Mouse (Mus musculus) liver, embryonic 12.5 days (tissue): Measurements from ENCODE around the gene Gm3164. TPM values are rescaled to one million over a fixed set of nuclear protein-coding genes. Genes with fewer than 3 reads are reported as not detected.
"Not testable (repeated sequence)": the region's sequence is repeated elsewhere in the genome, so short reads cannot be mapped to it uniquely, and the experiment has no call there.

Experiments
- ATAC-seq: fragments of 200-750 bp; cut with Nextera tagmentation; 2 replicates; pipeline ENCODE4 v1.8.0; 2017; ENCODE audit warnings: moderate number of reproducible peaks, mild to moderate bottlenecking, moderate library complexity
- H3K27ac ChIP-seq: fragments of 300-500 bp; sonication (generic); 2 replicates; pipeline ENCODE4 v1.5.1; 2016; ENCODE audit warnings: mild to moderate bottlenecking
- H3K27me3 ChIP-seq: fragments of 300-500 bp; sonication (generic); replicated peaks from 2 replicates; pipeline ENCODE4 v1.6.1; 2016; ENCODE audit warnings: mild to moderate bottlenecking, moderate library complexity
- H3K36me3 ChIP-seq: fragments of 300-500 bp; sonication (generic); 2 replicates; pipeline ENCODE4 v1.6.1; 2016; ENCODE audit warnings: mild to moderate bottlenecking, moderate library complexity
- H3K4me1 ChIP-seq: fragments of 300-500 bp; sonication (generic); 2 replicates; pipeline ENCODE4 v1.6.1; 2016
- H3K4me2 ChIP-seq: fragments of 300-500 bp; sonication (generic); 2 replicates; pipeline ENCODE4 v1.6.1; 2016; ENCODE audit warnings: mild to moderate bottlenecking, moderate library complexity
- H3K4me3 ChIP-seq: fragments of 300-500 bp; sonication (generic); 2 replicates; pipeline ENCODE4 v1.5.1; 2016; ENCODE audit warnings: mild to moderate bottlenecking, moderate library complexity
- H3K9ac ChIP-seq: fragments of 300-500 bp; sonication (generic); 2 replicates; pipeline ENCODE4 v1.6.1; 2016; ENCODE audit warnings: mild to moderate bottlenecking, moderate library complexity
- H3K9me3 ChIP-seq: fragments of 300-500 bp; sonication (generic); replicated peaks from 2 replicates; pipeline ENCODE4 v1.6.1; 2016; ENCODE audit warnings: mild to moderate bottlenecking, moderate library complexity
- WGBS: fragments of 180-500 bp; shearing (Covaris S2); methylation state at CpG from one replicate; pipeline ENCODE4 v1.1.7; 2016; ENCODE audit not compliant: insufficient replicate concordance; 5-methylcytosine and 5-hydroxymethylcytosine counted together
- polyA plus RNA-seq: library from polyadenylated mRNA; unstranded; fragments of >200 nt; fragmentation: Nextera tagmentation; extraction: Ambion mirVana; gene quantifications from 2 replicates; pipeline ENCODE4 v1.2.1, GENCODE M21; 2016

Gm3164 gene
- polyA plus RNA-seq: not detected in 2 replicates

- H3K4me2 ChIP-seq: peak within 1 kb of the TSS; percentile 44
- not testable (repeated sequence) for H3K27ac ChIP-seq, H3K4me1 ChIP-seq, H3K4me3 ChIP-seq, H3K9ac ChIP-seq, H3K9me3 ChIP-seq, H3K36me3 ChIP-seq, ATAC-seq, H3K27me3 ChIP-seq
- WGBS: 3% methylated on average over 27 of the region's 59 CpGs
Measured at GRCm38 (mm10) chr14:4414965-4415835, at the start of gene Gm3164. Gm3164 (plus strand) TSS chr14:4415448.

- not testable (repeated sequence) for H3K9me3 ChIP-seq, H3K27me3 ChIP-seq, H3K27ac ChIP-seq, ATAC-seq, H3K4me2 ChIP-seq, H3K4me1 ChIP-seq, H3K9ac ChIP-seq, H3K4me3 ChIP-seq, H3K36me3 ChIP-seq
- 69% methylated on average over 3 of the region's 3 CpGs for WGBS
Measured at GRCm38 (mm10) chr14:4368991-4369390, 46.3 kb upstream of the Gm3164 start.

- not testable (repeated sequence) for ATAC-seq, H3K4me3 ChIP-seq, H3K9ac ChIP-seq, H3K36me3 ChIP-seq, H3K9me3 ChIP-seq, H3K27ac ChIP-seq, H3K27me3 ChIP-seq, H3K4me1 ChIP-seq, H3K4me2 ChIP-seq
- 63% methylated on average over 3 of the region's 3 CpGs for WGBS
Measured at GRCm38 (mm10) chr14:4369691-4370090, 45.6 kb upstream of the Gm3164 start.

- not testable (repeated sequence) for H3K4me2 ChIP-seq, H3K4me1 ChIP-seq, H3K9me3 ChIP-seq, H3K36me3 ChIP-seq, H3K27ac ChIP-seq, H3K4me3 ChIP-seq, ATAC-seq, H3K9ac ChIP-seq, H3K27me3 ChIP-seq
Measured at GRCm38 (mm10) chr14:4377871-4378270, 37.4 kb upstream of the Gm3164 start.

- not testable (repeated sequence) for H3K4me3 ChIP-seq, H3K4me2 ChIP-seq, H3K27ac ChIP-seq, H3K27me3 ChIP-seq, H3K36me3 ChIP-seq, H3K4me1 ChIP-seq, ATAC-seq, H3K9me3 ChIP-seq, H3K9ac ChIP-seq
Measured at GRCm38 (mm10) chr14:4385606-4386005, 29.6 kb upstream of the Gm3164 start.

GRCm38 (mm10) chr14:4392841-4393530 is 22.3 kb upstream of the Gm3164 start:
- not testable (repeated sequence) for H3K27ac ChIP-seq, H3K4me3 ChIP-seq, H3K4me1 ChIP-seq, H3K9ac ChIP-seq, H3K36me3 ChIP-seq, H3K27me3 ChIP-seq, H3K4me2 ChIP-seq, ATAC-seq, H3K9me3 ChIP-seq
- 63% methylated on average over 4 of the region's 6 CpGs for WGBS

- not testable (repeated sequence) for H3K27ac ChIP-seq, H3K4me2 ChIP-seq, H3K4me1 ChIP-seq, H3K9ac ChIP-seq, ATAC-seq, H3K36me3 ChIP-seq, H3K27me3 ChIP-seq, H3K9me3 ChIP-seq, H3K4me3 ChIP-seq
- WGBS: 58% methylated on average over 3 of the region's 3 CpGs
Measured at GRCm38 (mm10) chr14:4397226-4397625, 18.0 kb upstream of the Gm3164 start, which contains the start of gene Gm3159. Gm3159 (plus strand) TSS chr14:4397526.

- H3K4me1 ChIP-seq, H3K9ac ChIP-seq, H3K27ac ChIP-seq, H3K9me3 ChIP-seq, H3K4me3 ChIP-seq, H3K36me3 ChIP-seq, H3K27me3 ChIP-seq, ATAC-seq, H3K4me2 ChIP-seq: not testable (repeated sequence)
Measured at GRCm38 (mm10) chr14:4398624-4399023, 16.6 kb upstream of the Gm3164 start.

GRCm38 (mm10) chr14:4400115-4400789 is 15.0 kb upstream of the Gm3164 start:
- not testable (repeated sequence) for H3K9me3 ChIP-seq, H3K4me3 ChIP-seq, H3K27ac ChIP-seq, H3K4me2 ChIP-seq, H3K4me1 ChIP-seq, H3K27me3 ChIP-seq, H3K36me3 ChIP-seq, H3K9ac ChIP-seq, ATAC-seq
- 65% methylated on average over 5 of the region's 5 CpGs for WGBS

- H3K9me3 ChIP-seq, H3K27me3 ChIP-seq, H3K36me3 ChIP-seq, ATAC-seq, H3K4me2 ChIP-seq, H3K4me1 ChIP-seq, H3K9ac ChIP-seq, H3K4me3 ChIP-seq, H3K27ac ChIP-seq: not testable (repeated sequence)
- 50% methylated on average over 5 of the region's 5 CpGs for WGBS
Measured at GRCm38 (mm10) chr14:4401245-4401644, 14.0 kb upstream of the Gm3164 start.

- H3K9me3 ChIP-seq, H3K27ac ChIP-seq, H3K9ac ChIP-seq, H3K4me2 ChIP-seq, H3K4me3 ChIP-seq, H3K4me1 ChIP-seq, H3K27me3 ChIP-seq, H3K36me3 ChIP-seq, ATAC-seq: not testable (repeated sequence)
Measured at GRCm38 (mm10) chr14:4403840-4404239, 11.4 kb upstream of the Gm3164 start.

GRCm38 (mm10) chr14:4409939-4410338 is 5.3 kb upstream of the Gm3164 start:
- WGBS: 24% methylated on average over 1 of the region's 1 CpGs
- H3K36me3 ChIP-seq, H3K4me1 ChIP-seq, ATAC-seq, H3K4me3 ChIP-seq, H3K9me3 ChIP-seq, H3K4me2 ChIP-seq, H3K27ac ChIP-seq, H3K27me3 ChIP-seq, H3K9ac ChIP-seq: not testable (repeated sequence)
